Mouse (Mus musculus): ENCODE measurements at regions not wholly inside any gene's neighbourhood (a gene's known extent, or its start where the extent isn't known, plus 50 kb on each side); places are given as distances from the start of the nearest gene placed in this dataset.
"Not testable (repeated sequence)": the region's sequence is repeated elsewhere in the genome, so short reads cannot be mapped to it uniquely, and the experiment has no call there.

GRCm38 (mm10) chr10:120697275-120697856 lies 201.5 kb downstream of the Msrb3 start:
- TF ChIP-seq CTCF (IDR thresholded peaks at IDR 0.05; ENCODE audit: insufficient read depth, low read length), result no peak
- TF ChIP-seq POLR2A (IDR thresholded peaks at IDR 0.05; ENCODE audit: borderline replicate concordance, extremely low read depth, low read depth, low read length), result no peak
- Histone ChIP-seq H3K4me1 (ENCODE audit: control insufficient read depth, insufficient read depth, low read length) (no peaks in the 10 kb centered on the region), H3K4me3 (replicated peaks; ENCODE audit: extremely low read depth, low read depth, low read length) (no peak overlapping the region)
- 55% methylated on average over 16 of the region's 16 CpGs for WGBS
- DNase-seq, result no peak

- no peak for DNase-seq
- no peak overlapping the region for H3K4me3 ChIP-seq (replicated peaks; ENCODE audit: extremely low read depth, low read depth, low read length)
- TF ChIP-seq POLR2A (IDR thresholded peaks at IDR 0.05; ENCODE audit: borderline replicate concordance, extremely low read depth, low read depth, low read length) (no peak), CTCF (IDR thresholded peaks at IDR 0.05; ENCODE audit: insufficient read depth, low read length) (no peak)
- 82% methylated on average over 2 of the region's 2 CpGs for WGBS
- H3K4me1 ChIP-seq (ENCODE audit: control insufficient read depth, insufficient read depth, low read length), result no peaks in the 10 kb centered on the region
These were observed 202.4 kb downstream of the Msrb3 start for GRCm38 (mm10) chr10:120696481-120696880.

GRCm38 (mm10) chr10:120694472-120694871 lies 204.4 kb downstream of the Msrb3 start:
- 20% methylated on average over 18 of the region's 18 CpGs for WGBS
- no peak for DNase-seq
- TF ChIP-seq POLR2A (IDR thresholded peaks at IDR 0.05; ENCODE audit: borderline replicate concordance, extremely low read depth, low read depth, low read length) (no peak), CTCF (IDR thresholded peaks at IDR 0.05; ENCODE audit: insufficient read depth, low read length) (no peak)
- no peak overlapping the region for H3K4me3 ChIP-seq (replicated peaks; ENCODE audit: extremely low read depth, low read depth, low read length)
- H3K4me1 ChIP-seq (ENCODE audit: control insufficient read depth, insufficient read depth, low read length), result no peaks in the 10 kb centered on the region; the same call in 1 of the 2 replicates

GRCm38 (mm10) chr10:120691451-120691850 lies 207.4 kb downstream of the Msrb3 start:
- DNase-seq, result no peak
- no peaks in the 10 kb centered on the region; the same call in 1 of the 2 replicates for H3K4me1 ChIP-seq (ENCODE audit: control insufficient read depth, insufficient read depth, low read length)
- WGBS, result 50% methylated on average over 3 of the region's 3 CpGs

GRCm38 (mm10) chr10:120686123-120686522 lies 209.9 kb upstream of the Hmga2 start:
- no peak overlapping the region for H3K4me3 ChIP-seq (replicated peaks; ENCODE audit: extremely low read depth, low read depth, low read length)
- no peak for TF ChIP-seq POLR2A (IDR thresholded peaks at IDR 0.05; ENCODE audit: borderline replicate concordance, extremely low read depth, low read depth, low read length)
- TF ChIP-seq CTCF (IDR thresholded peaks at IDR 0.05; ENCODE audit: insufficient read depth, low read length), result no peak
- no peak for DNase-seq
- no peaks in the 10 kb centered on the region; the same call in 1 of the 2 replicates for H3K4me1 ChIP-seq (ENCODE audit: control insufficient read depth, insufficient read depth, low read length)
- 20% methylated on average over 10 of the region's 10 CpGs for WGBS

More at GRCm38 (mm10) chr10:120691451-120691850, 207.4 kb downstream of the Msrb3 start:
- H3K4me3 ChIP-seq (replicated peaks; ENCODE audit: extremely low read depth, low read depth, low read length), result no peak overlapping the region
- TF ChIP-seq POLR2A (IDR thresholded peaks at IDR 0.05; ENCODE audit: borderline replicate concordance, extremely low read depth, low read depth, low read length) (no peak), CTCF (IDR thresholded peaks at IDR 0.05; ENCODE audit: insufficient read depth, low read length) (no peak)

- H3K4me3 ChIP-seq (replicated peaks; ENCODE audit: extremely low read depth, low read depth, low read length), result no peak overlapping the region
- 85% methylated on average over 10 of the region's 10 CpGs for WGBS
- DNase-seq, result no peak
- no peaks in the 10 kb centered on the region for H3K4me1 ChIP-seq (ENCODE audit: control insufficient read depth, insufficient read depth, low read length)
- TF ChIP-seq POLR2A (IDR thresholded peaks at IDR 0.05; ENCODE audit: borderline replicate concordance, extremely low read depth, low read depth, low read length), result no peak
- TF ChIP-seq CTCF (IDR thresholded peaks at IDR 0.05; ENCODE audit: insufficient read depth, low read length), result no peak
These were observed 205.8 kb upstream of the Hmga2 start for GRCm38 (mm10) chr10:120682021-120682420.

- TF ChIP-seq POLR2A (IDR thresholded peaks at IDR 0.05; ENCODE audit: borderline replicate concordance, extremely low read depth, low read depth, low read length), result no peak
- TF ChIP-seq CTCF (IDR thresholded peaks at IDR 0.05; ENCODE audit: insufficient read depth, low read length), result no peak
- no peak overlapping the region for H3K4me3 ChIP-seq (replicated peaks; ENCODE audit: extremely low read depth, low read depth, low read length)
- 75% methylated on average over 6 of the region's 6 CpGs for WGBS
- no peaks in the 10 kb centered on the region for H3K4me1 ChIP-seq (ENCODE audit: control insufficient read depth, insufficient read depth, low read length)
- no peak for DNase-seq
These were observed 203.7 kb upstream of the Hmga2 start for GRCm38 (mm10) chr10:120679982-120680381.

- WGBS, result 73% methylated on average over 8 of the region's 8 CpGs
- no peak for TF ChIP-seq CTCF (IDR thresholded peaks at IDR 0.05; ENCODE audit: insufficient read depth, low read length)
- TF ChIP-seq POLR2A (IDR thresholded peaks at IDR 0.05; ENCODE audit: borderline replicate concordance, extremely low read depth, low read depth, low read length), result no peak
- Histone ChIP-seq H3K4me3 (replicated peaks; ENCODE audit: extremely low read depth, low read depth, low read length) (no peak overlapping the region), H3K4me1 (ENCODE audit: control insufficient read depth, insufficient read depth, low read length) (no peaks in the 10 kb centered on the region)
- DNase-seq, result no peak
These were observed 202.0 kb upstream of the Hmga2 start for GRCm38 (mm10) chr10:120678277-120678676.

GRCm38 (mm10) chr10:120675369-120675768 lies 199.1 kb upstream of the Hmga2 start:
- Histone ChIP-seq H3K4me1 (ENCODE audit: control insufficient read depth, insufficient read depth, low read length) (no peaks in the 10 kb centered on the region), H3K4me3 (replicated peaks; ENCODE audit: extremely low read depth, low read depth, low read length) (no peak overlapping the region)
- TF ChIP-seq POLR2A (IDR thresholded peaks at IDR 0.05; ENCODE audit: borderline replicate concordance, extremely low read depth, low read depth, low read length) (no peak), CTCF (IDR thresholded peaks at IDR 0.05; ENCODE audit: insufficient read depth, low read length) (no peak)
- 87% methylated on average over 4 of the region's 4 CpGs for WGBS
- DNase-seq, result no peak

- no peak for TF ChIP-seq CTCF (IDR thresholded peaks at IDR 0.05; ENCODE audit: insufficient read depth, low read length)
- no peak for TF ChIP-seq POLR2A (IDR thresholded peaks at IDR 0.05; ENCODE audit: borderline replicate concordance, extremely low read depth, low read depth, low read length)
- H3K4me3 ChIP-seq (replicated peaks; ENCODE audit: extremely low read depth, low read depth, low read length), result no peak overlapping the region
- no peak for DNase-seq
- 38% methylated on average over 10 of the region's 10 CpGs for WGBS
- H3K4me1 ChIP-seq (ENCODE audit: control insufficient read depth, insufficient read depth, low read length), result no peaks in the 10 kb centered on the region
These were observed 198.2 kb upstream of the Hmga2 start for GRCm38 (mm10) chr10:120674321-120675045.

GRCm38 (mm10) chr10:120667678-120668031 lies 191.4 kb upstream of the Hmga2 start:
- 97% methylated on average over 7 of the region's 7 CpGs for WGBS
- not testable (repeated sequence) for DNase-seq; H3K4me1 ChIP-seq (ENCODE audit: control insufficient read depth, insufficient read depth, low read length); H3K4me3 ChIP-seq (replicated peaks; ENCODE audit: extremely low read depth, low read depth, low read length)

All from lung, adult 2 months (tissue).